Mouse (Mus musculus) midbrain, embryonic 12.5 days (tissue): ENCODE results near the gene Cox4i1. TPM values are rescaled to one million over a fixed set of nuclear protein-coding genes. Genes with fewer than 3 reads are reported as not detected.

Experiments
- polyA plus RNA-seq: library from polyadenylated mRNA; unstranded; fragments of >200 nt; fragmentation: Nextera tagmentation; extraction: Ambion mirVana; gene quantifications from 2 replicates; pipeline ENCODE4 v1.2.1, GENCODE M21; 2016

The Cox4i1 gene
- polyA plus RNA-seq, 1 experiment from 2014 or later = 895 TPM

Other genes starting within 250 kb of the Cox4i1 start
- 73.7 and 84.8 TPM in 2 replicates for gene Gins2, start 78.9 kb upstream of the Cox4i1 start, polyA plus RNA-seq
- gene 1190005I06Rik, start 20.6 kb upstream of the Cox4i1 start, polyA plus RNA-seq = 5.2 and 5.7 TPM in 2 replicates
- gene Gm27021, start 143 bp upstream of the Cox4i1 start, polyA plus RNA-seq = 2.1 and 3.0 TPM in 2 replicates
- 215 and 235 TPM in 2 replicates for gene Emc8, start 351 bp downstream of the Cox4i1 start, polyA plus RNA-seq
- 4.0 and 4.7 TPM in 2 replicates for gene Irf8, start 68.1 kb downstream of the Cox4i1 start, polyA plus RNA-seq